Mouse (Mus musculus): ENCODE results near the gene Psmb5. TPM values are rescaled to one million over a fixed set of nuclear protein-coding genes. Genes with fewer than 3 reads are reported as not detected.
A peak's percentile ranks its signal among the peaks of the same experiment; 100 is the strongest.
"Not testable (repeated sequence)": the region's sequence is repeated elsewhere in the genome, so short reads cannot be mapped to it uniquely, and the experiment has no call there.

Psmb5 gene
- total RNA-seq, 2 experiments from 2014 or later = 175 to 184 TPM

- DNase-seq = no peak
These were observed 12.9 kb upstream of the Psmb5 start for GRCm38 (mm10) chr14:54630583-54631239.

GRCm38 (mm10) chr14:54629797-54630196 lies 12.0 kb upstream of the Psmb5 start:
- DNase-seq = no peak

DNA sequence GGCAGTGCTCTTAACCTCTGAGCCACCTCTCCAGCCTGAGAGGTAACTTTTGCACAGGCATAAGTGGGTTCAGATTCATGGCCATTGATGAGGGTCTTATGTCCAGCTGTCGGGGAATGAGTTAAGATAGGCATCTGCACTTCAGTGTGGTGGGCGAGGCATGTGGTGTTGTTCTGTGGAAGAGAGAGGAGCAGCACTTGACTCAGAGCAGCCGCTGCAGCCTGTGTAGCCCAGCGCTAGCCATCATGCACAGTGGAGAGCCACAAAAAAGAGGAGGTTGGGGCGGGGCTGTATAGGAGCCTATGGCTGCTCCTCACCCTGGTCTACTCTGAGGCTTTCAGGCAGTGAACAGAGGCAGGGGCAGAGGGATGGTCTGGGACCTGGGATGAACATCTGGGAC lies 10.3 kb upstream of the Psmb5 start:
- DNase-seq = no peak

DNA sequence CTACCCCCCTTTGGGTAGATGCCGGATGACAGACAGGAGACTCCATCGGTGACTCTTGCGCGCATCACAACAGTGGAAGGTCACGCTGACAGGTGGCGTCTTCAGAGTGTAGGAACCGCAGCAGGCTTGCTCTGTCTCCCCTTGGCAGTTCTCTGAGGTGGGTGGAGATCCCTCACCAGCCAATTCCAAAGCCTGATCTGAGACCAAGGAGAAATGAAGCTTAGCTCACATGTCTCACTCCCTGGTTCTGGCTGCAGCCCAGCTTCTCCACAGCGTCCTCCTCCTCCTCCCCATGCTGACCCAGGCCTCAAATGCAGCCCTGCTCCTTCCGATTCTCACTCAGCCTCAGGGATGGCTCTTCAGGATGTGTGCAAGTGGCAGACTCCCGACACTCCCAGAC lies 7.2 kb upstream of the Psmb5 start:
- no peak for DNase-seq

- DNase-seq = no peak
These were observed 5.5 kb upstream of the Psmb5 start for GRCm38 (mm10) chr14:54623334-54623733.

DNA sequence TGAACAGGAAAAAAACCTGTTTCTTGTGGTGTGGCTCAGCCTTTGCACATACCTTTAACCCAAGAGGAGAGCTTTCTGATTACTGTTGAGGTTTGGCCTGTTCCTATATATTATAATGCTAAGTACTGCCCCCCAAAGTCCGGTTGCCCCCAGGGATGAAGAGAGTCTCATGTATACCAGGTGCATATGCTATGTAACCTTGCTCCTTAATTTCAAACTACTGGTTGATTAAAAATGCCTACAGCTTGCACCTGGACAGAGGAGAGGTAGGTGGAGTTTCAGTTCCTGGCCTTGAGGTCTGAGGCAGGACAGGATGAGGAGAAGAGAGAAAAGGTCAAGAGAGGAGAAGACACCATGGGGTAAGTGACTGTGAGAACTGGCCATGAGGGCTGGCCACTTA lies 3.3 kb upstream of the Psmb5 start, which contains the start of gene Psmb11:
Gene Psmb11 (plus strand): TSS at position 301 of the 400 bp plus-strand sequence.
- no peak for DNase-seq

GRCm38 (mm10) chr14:54617152-54617896 lies 498 bp downstream of the Psmb5 start:
- DNase-seq = no peak

DNA sequence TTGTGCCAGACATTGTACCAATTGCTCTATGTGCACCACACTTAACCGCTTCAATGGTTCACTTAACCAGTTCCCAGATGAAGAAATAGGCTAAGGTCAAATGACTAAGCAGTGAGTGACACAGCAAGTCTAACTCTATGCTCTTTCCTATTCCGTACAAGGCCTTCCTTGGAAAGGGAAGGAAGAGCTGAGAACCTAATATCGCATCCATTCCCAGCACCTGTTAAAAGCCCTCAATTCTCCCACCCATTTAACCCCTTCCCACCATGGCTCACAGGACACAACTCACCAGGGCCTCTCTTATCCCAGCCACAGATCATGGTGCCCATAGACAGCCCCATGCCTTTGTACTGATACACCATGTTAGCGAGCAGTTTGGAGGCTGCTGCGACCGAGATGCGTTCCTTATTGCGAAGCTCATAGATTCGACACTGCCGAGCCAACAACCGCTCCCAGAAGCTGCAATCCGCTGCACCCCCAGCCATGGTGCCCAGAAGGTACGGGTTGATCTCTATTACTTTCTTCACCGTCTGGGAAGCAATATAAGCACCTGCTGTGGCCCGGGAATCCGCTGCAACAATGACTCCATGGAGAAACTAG lies 1.5 kb downstream of the Psmb5 start:
- no peak for DNase-seq

DNA sequence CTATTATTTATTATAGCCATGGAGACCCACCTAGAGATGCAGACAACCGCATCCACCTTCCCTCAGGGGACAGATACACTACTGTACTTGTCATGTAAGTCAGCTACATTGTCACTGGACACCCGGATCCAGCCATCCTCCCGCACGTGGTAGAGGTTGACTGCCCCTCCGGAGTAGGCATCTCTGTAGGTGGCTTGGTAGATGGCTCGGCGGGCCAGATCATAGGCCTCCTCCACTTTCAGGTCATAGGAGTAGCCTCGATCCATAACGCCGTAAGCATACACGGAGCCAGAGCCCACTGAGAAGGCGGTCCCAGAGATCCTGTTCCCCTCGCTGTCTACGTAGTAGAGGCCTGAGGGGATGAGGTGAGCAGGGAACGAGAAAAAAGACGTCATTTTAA lies 3.7 kb downstream of the Psmb5 start:
- DNase-seq = not testable (repeated sequence)

GRCm38 (mm10) chr14:54610648-54611047 lies 7.2 kb downstream of the Psmb5 start:
- no peak for DNase-seq

GRCm38 (mm10) chr14:54609962-54610361 lies 7.9 kb downstream of the Psmb5 start:
- DNase-seq = no peak

- DNase-seq = no peak
These were observed 8.6 kb downstream of the Psmb5 start for GRCm38 (mm10) chr14:54609245-54609644.

GRCm38 (mm10) chr14:54607226-54607625 lies 10.6 kb downstream of the Psmb5 start:
- DNase-seq = no peak

- DNase-seq = peak; percentile 85
These were observed 12.0 kb downstream of the Psmb5 start, which contains the start of gene 4931414P19Rik for GRCm38 (mm10) chr14:54605752-54606321. Gene 4931414P19Rik (minus strand): TSS chr14:54605993.

DNA sequence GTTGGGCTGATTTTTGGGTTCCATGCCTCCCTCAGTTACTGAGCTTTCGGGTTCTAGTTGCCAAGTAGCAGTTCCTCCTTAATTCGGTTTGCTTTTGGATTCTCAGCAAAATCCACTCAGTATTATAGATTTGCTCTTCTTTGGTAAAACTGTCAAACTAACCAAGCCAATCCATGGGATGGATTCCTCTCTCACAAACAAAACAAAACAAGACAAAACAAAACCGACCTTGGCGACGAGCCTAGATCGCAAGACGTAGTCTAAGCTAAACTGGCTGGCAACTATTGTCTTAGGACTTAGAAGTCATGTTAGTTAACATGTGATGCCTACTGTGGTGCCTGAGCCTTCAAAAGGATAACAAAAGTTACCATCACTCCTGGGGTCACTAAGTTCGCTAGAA lies 14.1 kb downstream of the Psmb5 start:
- DNase-seq = no peak

DNA sequence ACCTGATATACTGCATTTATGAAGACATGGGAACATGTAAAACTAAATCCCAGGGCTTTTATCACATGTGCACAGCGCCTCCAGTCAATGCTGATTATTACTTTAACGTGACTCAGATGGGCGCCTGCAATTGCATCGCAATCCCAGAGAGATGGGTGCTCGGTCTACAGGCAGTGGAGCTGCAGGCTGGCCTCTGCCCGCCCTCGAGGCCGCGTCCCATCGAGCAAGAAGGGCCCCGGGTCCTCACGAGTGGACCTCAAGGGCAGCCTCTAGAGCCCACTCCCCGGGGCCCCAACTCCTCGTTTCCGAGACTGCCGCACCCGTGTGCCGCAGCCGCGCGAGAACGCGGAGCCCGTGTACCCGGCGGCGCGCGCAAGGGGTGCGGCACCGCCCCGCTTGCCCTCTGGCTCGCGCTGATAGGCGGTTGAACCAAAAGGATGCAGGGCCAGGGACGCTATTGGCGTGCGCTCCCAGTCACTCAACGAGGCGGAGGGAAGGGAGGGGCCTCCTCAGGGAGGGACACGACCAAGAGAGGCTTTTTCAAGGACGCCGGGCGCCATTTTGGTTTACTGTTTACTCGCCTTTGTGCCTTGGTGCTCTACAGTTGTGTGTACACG lies 14.7 kb downstream of the Psmb5 start:
- DNase-seq = peak; percentile 96

- DNase-seq = no peak
These were observed 15.2 kb downstream of the Psmb5 start for GRCm38 (mm10) chr14:54602613-54603012.

GRCm38 (mm10) chr14:54601601-54602000 lies 16.2 kb downstream of the Psmb5 start:
- no peak for DNase-seq

- DNase-seq = no peak
These were observed 20.7 kb downstream of the Psmb5 start for GRCm38 (mm10) chr14:54597084-54597483.

GRCm38 (mm10) chr14:54594631-54595414 lies 23.0 kb downstream of the Psmb5 start:
- DNase-seq = no peak

DNA sequence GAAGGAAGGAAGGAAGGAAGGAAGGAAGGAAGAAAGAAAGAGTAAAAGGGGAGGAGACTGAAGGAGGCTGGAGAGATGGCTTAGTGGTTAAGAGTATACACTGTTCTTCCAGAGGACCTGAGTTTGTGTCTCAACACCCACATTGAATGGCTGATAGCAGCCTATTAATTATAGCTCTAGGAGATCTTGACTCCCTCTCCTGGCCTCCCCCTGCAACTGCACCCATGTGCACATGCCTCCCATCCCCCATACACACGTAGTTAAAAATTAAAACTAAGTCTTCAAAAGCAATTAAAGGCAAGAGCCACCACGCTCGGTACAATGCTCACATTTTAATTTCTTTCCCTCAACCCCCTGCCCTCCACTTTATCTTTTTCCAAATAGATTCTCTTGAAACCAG lies 23.8 kb downstream of the Psmb5 start:
- no peak for DNase-seq
